Mouse (Mus musculus): ENCODE data around the gene Olfr95. TPM values are rescaled to one million over a fixed set of nuclear protein-coding genes. Genes with fewer than 3 reads are reported as not detected.

Olfr95 gene
- polyA plus RNA-seq, 1 experiment from 2014 or later = not detected

GRCm38 (mm10) chr17:37185474-37185873, 27.4 kb downstream of the Olfr95 start:
- no peak for TF ChIP-seq EP300 (optimal IDR thresholded peaks at IDR 0.05)
- no peak for TF ChIP-seq CTCF (IDR thresholded peaks at IDR 0.05; ENCODE audit: low read depth)
- H3K4me1 ChIP-seq (replicated peaks; ENCODE audit: control insufficient read depth, insufficient read depth) = no peaks in the 10 kb centered on the region
- H3K36me3 ChIP-seq (ENCODE audit: control insufficient read depth, insufficient read depth, low read length) = no peaks in the 10 kb centered on the region
- no peak overlapping the region for H3K9ac ChIP-seq (ENCODE audit: low read length)
- no peak overlapping the region for H3K4me2 ChIP-seq (replicated peaks; ENCODE audit: low read depth)
- no peak overlapping the region for H3K4me3 ChIP-seq (ENCODE audit: low read depth, low read length)
- no peak overlapping the region for H3K27ac ChIP-seq (replicated peaks)
- peak; percentile 69 for ATAC-seq (ENCODE audit: low FRiP score, low TSS enrichment)
- 25% methylated on average over 6 of the region's 6 CpGs for whole genome bisulfite sequencing
- no peaks in the 10 kb centered on the region for H3K9me3 ChIP-seq (ENCODE audit: control insufficient read depth, low read length)
- H3K27me3 ChIP-seq (ENCODE audit: control insufficient read depth, insufficient read depth, low read length) = no peaks in the 10 kb centered on the region
- DNase-seq (ENCODE audit: low spot score) = no peak

- H3K36me3 ChIP-seq (ENCODE audit: control insufficient read depth, insufficient read depth, low read length) = no peaks in the 10 kb centered on the region
- H3K9ac ChIP-seq (ENCODE audit: low read length) = no peak within 1 kb of the TSS
- H3K4me3 ChIP-seq (ENCODE audit: low read depth, low read length) = no peak within 1 kb of the TSS
- H3K27ac ChIP-seq (replicated peaks) = no peak within 1 kb of the TSS
- DNase-seq (ENCODE audit: low spot score) = no peak
- ATAC-seq (ENCODE audit: low FRiP score, low TSS enrichment) = no peak
- TF ChIP-seq CTCF (IDR thresholded peaks at IDR 0.05; ENCODE audit: low read depth) (no peak), EP300 (optimal IDR thresholded peaks at IDR 0.05) (no peak)
- no peaks in the 10 kb centered on the region for H3K27me3 ChIP-seq (ENCODE audit: control insufficient read depth, insufficient read depth, low read length)
- no peaks in the 10 kb centered on the region for H3K9me3 ChIP-seq (ENCODE audit: control insufficient read depth, low read length)
- H3K4me1 ChIP-seq (replicated peaks; ENCODE audit: control insufficient read depth, insufficient read depth) = no peaks in the 10 kb centered on the region
- no peak within 1 kb of the TSS for H3K4me2 ChIP-seq (replicated peaks; ENCODE audit: low read depth)
These were observed 51.5 kb downstream of the Olfr95 start, which contains the start of gene Olfr93 for GRCm38 (mm10) chr17:37161394-37161793. Gene Olfr93 (minus strand): TSS chr17:37161494.

Other genes with a start within 250 kb of the Olfr95 start
- not detected in 2 replicates for gene 2410137M14Rik, start 231.9 kb downstream of the Olfr95 start, polyA plus RNA-seq (2015; fragmentation: Nextera tagmentation; extraction: Ambion mirVana)
- gene H2-M5, start 223.6 kb downstream of the Olfr95 start, polyA plus RNA-seq (2015; fragmentation: Nextera tagmentation; extraction: Ambion mirVana) = 0.05 and 0.08 TPM in 2 replicates
- 9.9 and 10.0 TPM in 2 replicates for gene Zfp57, start 212.0 kb downstream of the Olfr95 start, polyA plus RNA-seq (2015; fragmentation: Nextera tagmentation; extraction: Ambion mirVana)
- gene Mog, start 189.7 kb downstream of the Olfr95 start, polyA plus RNA-seq (2015; fragmentation: Nextera tagmentation; extraction: Ambion mirVana) = 0.08 TPM in 1 of 2 replicates, not detected in the other
- 3.8 and 4.3 TPM in 2 replicates for gene Gabbr1, start 167.2 kb downstream of the Olfr95 start, polyA plus RNA-seq (2015; fragmentation: Nextera tagmentation; extraction: Ambion mirVana)
- gene Olfr90, start 124.6 kb downstream of the Olfr95 start, polyA plus RNA-seq (2015; fragmentation: Nextera tagmentation; extraction: Ambion mirVana) = not detected in 2 replicates
- not detected in 2 replicates for gene Olfr91, start 114.8 kb downstream of the Olfr95 start, polyA plus RNA-seq (2015; fragmentation: Nextera tagmentation; extraction: Ambion mirVana)
- gene Olfr92, start 93.0 kb downstream of the Olfr95 start, polyA plus RNA-seq (2015; fragmentation: Nextera tagmentation; extraction: Ambion mirVana) = not detected in 2 replicates
- not detected in 2 replicates for gene Olfr93, start 51.6 kb downstream of the Olfr95 start, polyA plus RNA-seq (2015; fragmentation: Nextera tagmentation; extraction: Ambion mirVana)
- 0.15 and 0.27 TPM in 2 replicates for gene Ubd, start 19.2 kb downstream of the Olfr95 start, polyA plus RNA-seq (2015; fragmentation: Nextera tagmentation; extraction: Ambion mirVana)
- 0.16 and 0.19 TPM in 2 replicates for gene Olfr94, start 12.1 kb downstream of the Olfr95 start, polyA plus RNA-seq (2015; fragmentation: Nextera tagmentation; extraction: Ambion mirVana)
- not detected in 2 replicates for gene Olfr96, start 7.0 kb upstream of the Olfr95 start, polyA plus RNA-seq (2015; fragmentation: Nextera tagmentation; extraction: Ambion mirVana)
- not detected in 2 replicates for gene Olfr97, start 24.2 kb upstream of the Olfr95 start, polyA plus RNA-seq (2015; fragmentation: Nextera tagmentation; extraction: Ambion mirVana)
- not detected in 2 replicates for gene Olfr98, start 50.6 kb upstream of the Olfr95 start, polyA plus RNA-seq (2015; fragmentation: Nextera tagmentation; extraction: Ambion mirVana)
- gene H2-M3, start 57.1 kb upstream of the Olfr95 start, polyA plus RNA-seq (2015; fragmentation: Nextera tagmentation; extraction: Ambion mirVana) = 4.2 and 4.3 TPM in 2 replicates
- not detected in 2 replicates for gene Olfr99, start 70.3 kb upstream of the Olfr95 start, polyA plus RNA-seq (2015; fragmentation: Nextera tagmentation; extraction: Ambion mirVana)
- not detected in 2 replicates for gene Olfr101, start 91.2 kb upstream of the Olfr95 start, polyA plus RNA-seq (2015; fragmentation: Nextera tagmentation; extraction: Ambion mirVana)
- gene Olfr102, start 103.9 kb upstream of the Olfr95 start, polyA plus RNA-seq (2015; fragmentation: Nextera tagmentation; extraction: Ambion mirVana) = not detected in 2 replicates
- gene Olfr103, start 126.6 kb upstream of the Olfr95 start, polyA plus RNA-seq (2015; fragmentation: Nextera tagmentation; extraction: Ambion mirVana) = not detected in 2 replicates
- not detected in 2 replicates for gene Olfr104-ps, start 146.5 kb upstream of the Olfr95 start, polyA plus RNA-seq (2015; fragmentation: Nextera tagmentation; extraction: Ambion mirVana)
- gene Olfr105-ps, start 165.9 kb upstream of the Olfr95 start, polyA plus RNA-seq (2015; fragmentation: Nextera tagmentation; extraction: Ambion mirVana) = not detected in 2 replicates
- gene Olfr106-ps, start 177.3 kb upstream of the Olfr95 start, polyA plus RNA-seq (2015; fragmentation: Nextera tagmentation; extraction: Ambion mirVana) = not detected in 2 replicates
- gene Olfr107, start 186.1 kb upstream of the Olfr95 start, polyA plus RNA-seq (2015; fragmentation: Nextera tagmentation; extraction: Ambion mirVana) = not detected in 2 replicates
- not detected in 2 replicates for gene Olfr108, start 232.4 kb upstream of the Olfr95 start, polyA plus RNA-seq (2015; fragmentation: Nextera tagmentation; extraction: Ambion mirVana)
- 0.02 TPM in 1 of 2 replicates, not detected in the other for gene Olfr109, start 245.8 kb upstream of the Olfr95 start, polyA plus RNA-seq (2015; fragmentation: Nextera tagmentation; extraction: Ambion mirVana)